Comparison of ENCODE assay signal across 9 mouse cellular contexts in the genomic region with DNA sequence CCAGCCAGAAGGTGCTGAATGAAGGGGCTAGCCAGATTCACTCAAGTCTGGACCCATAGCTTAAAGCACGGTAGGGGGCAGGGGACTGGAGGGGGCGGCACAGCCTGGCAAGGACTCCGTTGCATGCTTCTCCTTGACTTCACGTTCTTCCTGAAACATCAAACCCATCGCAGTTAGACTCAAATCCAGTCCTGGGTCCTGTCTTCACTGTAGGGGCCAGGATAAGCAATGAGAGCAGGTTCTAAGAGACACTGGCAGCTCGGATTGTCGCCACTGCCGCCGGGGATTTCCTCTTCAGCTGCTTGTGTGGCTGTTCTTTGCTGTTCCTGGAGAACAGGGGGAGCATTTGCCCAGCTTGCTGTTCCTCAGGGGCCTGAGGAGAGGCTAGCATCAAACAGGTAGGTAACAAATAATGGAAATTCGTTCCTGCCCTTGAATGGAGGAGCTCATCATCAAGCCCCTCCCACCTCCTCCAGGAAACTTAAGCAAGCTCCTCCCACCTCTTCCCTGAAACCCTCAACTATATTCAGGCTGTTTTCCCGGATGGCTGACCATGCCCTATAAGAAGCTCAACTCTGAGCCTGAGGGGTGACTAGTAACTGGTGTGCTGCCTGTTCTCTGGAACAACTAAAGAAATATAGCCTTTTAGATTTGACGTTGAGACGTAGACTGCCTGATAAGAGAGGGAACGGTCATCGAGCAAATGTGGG. TPM values are rescaled to one million over a fixed set of nuclear protein-coding genes. Genes with fewer than 3 reads are reported as not detected.
DNase-seq lines count a peak whose midpoint lies in the region; ATAC-seq and TF ChIP-seq lines count a peak whose summit lies in the region.
"Had no signal": no experiment of that assay in that cellular context is flagged by ENCODE, and none has a peak within 500 bp of the region (broad histone marks: within the 10 kb centered on the region; RNA-seq: fewer than 3 reads in every experiment).

No protein-coding gene starts in this region.

- WGBS in heart, embryonic 15.5 days: 16% methylated on average over 15 of the region's 15 CpGs
- 17% methylated on average over 15 of the region's 15 CpGs for WGBS in limb, embryonic 15.5 days
- 17% methylated on average over 15 of the region's 15 CpGs for WGBS in neural tube, embryonic 15.5 days

- TF ChIP-seq CTCF in layer of hippocampus, adult 2 months (conservative IDR thresholded peaks at IDR 0.05): no peak

- no peaks in the 10 kb centered on the region for H3K9me3 ChIP-seq in heart, embryonic 15.5 days (replicated peaks)
- H3K9me3 ChIP-seq in limb, embryonic 15.5 days: no peaks in the 10 kb centered on the region
- H3K9me3 ChIP-seq in neural tube, embryonic 15.5 days (replicated peaks): no peaks in the 10 kb centered on the region

- no peak for DNase-seq in layer of hippocampus, adult 2 months (ENCODE audit: low spot score in 2 of 2)
- no peak for DNase-seq in layer of hippocampus, postnatal 10 days (ENCODE audit: low spot score in 2 of 2)
- no peak for DNase-seq in urinary bladder, adult 18-20 months (ENCODE audit: low spot score in 2 of 2)
- no peak for DNase-seq in cerebellum, postnatal 36 days

- H3K27ac ChIP-seq in layer of hippocampus, adult 2 months: no peak overlapping the region
- H3K27ac ChIP-seq in heart, embryonic 15.5 days: no peak overlapping the region
- H3K27ac ChIP-seq in limb, embryonic 15.5 days: no peak overlapping the region
- no peak overlapping the region for H3K27ac ChIP-seq in neural tube, embryonic 15.5 days (replicated peaks)

- H3K27me3 ChIP-seq in heart, embryonic 15.5 days: no peaks in the 10 kb centered on the region
- no peaks in the 10 kb centered on the region for H3K27me3 ChIP-seq in limb, embryonic 15.5 days
- H3K27me3 ChIP-seq in neural tube, embryonic 15.5 days (replicated peaks): no peaks in the 10 kb centered on the region

- no peak; the same call in 1 of the 2 replicates for ATAC-seq in heart, embryonic 15.5 days (replicated peaks; ENCODE audit: insufficient number of reproducible peaks, insufficient read depth, low FRiP score, low read depth)
- ATAC-seq in limb, embryonic 15.5 days (ENCODE audit: insufficient number of reproducible peaks, low FRiP score, low TSS enrichment, low read depth): no peak
- ATAC-seq in neural tube, embryonic 15.5 days (ENCODE audit: low FRiP score): peak; percentile 21; the same call in 1 of the 2 replicates
- ATAC-seq in inflammation-experienced regulatory T-cells, adult 6 months: no peak

- 0 out of 2 replicates have a peak overlapping the region, but pooled peaks have one; percentile 34 for H3K9ac ChIP-seq in heart, embryonic 15.5 days
- H3K9ac ChIP-seq in limb, embryonic 15.5 days: no peak overlapping the region
- no peak overlapping the region; the same call in 1 of the 2 replicates for H3K9ac ChIP-seq in neural tube, embryonic 15.5 days (replicated peaks)

- H3K36me3 ChIP-seq in heart, embryonic 15.5 days: no peaks in the 10 kb centered on the region
- no peaks in the 10 kb centered on the region for H3K36me3 ChIP-seq in limb, embryonic 15.5 days
- H3K36me3 ChIP-seq in neural tube, embryonic 15.5 days: no peaks in the 10 kb centered on the region

- peak overlapping the region; percentile 56 for H3K4me2 ChIP-seq in heart, embryonic 15.5 days
- peak overlapping the region; percentile 44 for H3K4me2 ChIP-seq in limb, embryonic 15.5 days
- peak overlapping the region; percentile 44 for H3K4me2 ChIP-seq in neural tube, embryonic 15.5 days

- H3K4me3 ChIP-seq in layer of hippocampus, adult 2 months: peak overlapping the region; percentile 20; the same call in 1 of the 2 replicates
- H3K4me3 ChIP-seq in heart, embryonic 15.5 days: peak overlapping the region; percentile 37
- H3K4me3 ChIP-seq in limb, embryonic 15.5 days: peak overlapping the region; percentile 28
- 0 out of 2 replicates have a peak overlapping the region, but pooled peaks have one; percentile 15 for H3K4me3 ChIP-seq in neural tube, embryonic 15.5 days (replicated peaks)

- H3K4me1 ChIP-seq in heart, embryonic 15.5 days (replicated peaks): peaks cover 13% of the 10 kb centered on the region
- H3K4me1 ChIP-seq in limb, embryonic 15.5 days: peaks cover 7% of the 10 kb centered on the region; the same call in 1 of the 2 replicates
- peaks cover 11% of the 10 kb centered on the region for H3K4me1 ChIP-seq in neural tube, embryonic 15.5 days

RNA-seq across cellular contexts. Expression of a gene that starts 18.3 kb away (rescaled TPM):
- total RNA-seq in layer of hippocampus, adult 2 months (2021): not detected
- total RNA-seq in layer of hippocampus, postnatal 10 days (2021): not detected
- not detected in 2 replicates for polyA plus RNA-seq in heart, embryonic 15.5 days (2015; fragmentation: Nextera tagmentation; extraction: Ambion mirVana)
- polyA plus RNA-seq in limb, embryonic 15.5 days (2015; fragmentation: Nextera tagmentation; extraction: Ambion mirVana): not detected in 2 replicates
- polyA plus RNA-seq in neural tube, embryonic 15.5 days (2015; fragmentation: Nextera tagmentation; extraction: Ambion mirVana): not detected in 2 replicates
- polyA plus RNA-seq in inflammation-experienced regulatory T-cells, adult 6 months (2017; shearing (Covaris generic)): not detected
- polyA plus RNA-seq: large intestine, adult 2 months had no signal

RNA-seq across cellular contexts. Expression of a gene that starts 31.9 kb away (rescaled TPM):
- not detected for total RNA-seq in layer of hippocampus, adult 2 months (2021)
- not detected for total RNA-seq in layer of hippocampus, postnatal 10 days (2021)
- not detected in 2 replicates for polyA plus RNA-seq in heart, embryonic 15.5 days (2015; fragmentation: Nextera tagmentation; extraction: Ambion mirVana)
- not detected in 2 replicates for polyA plus RNA-seq in limb, embryonic 15.5 days (2015; fragmentation: Nextera tagmentation; extraction: Ambion mirVana)
- not detected in 2 replicates for polyA plus RNA-seq in neural tube, embryonic 15.5 days (2015; fragmentation: Nextera tagmentation; extraction: Ambion mirVana)
- polyA plus RNA-seq in inflammation-experienced regulatory T-cells, adult 6 months (2017; shearing (Covaris generic)): not detected
- polyA plus RNA-seq: large intestine, adult 2 months had no signal

RNA-seq across cellular contexts. Expression of a gene that starts 45.6 kb away (rescaled TPM):
- not detected for total RNA-seq in layer of hippocampus, adult 2 months (2021)
- total RNA-seq in layer of hippocampus, postnatal 10 days (2021): not detected
- polyA plus RNA-seq in heart, embryonic 15.5 days (2015; fragmentation: Nextera tagmentation; extraction: Ambion mirVana): not detected in 2 replicates
- polyA plus RNA-seq in limb, embryonic 15.5 days (2015; fragmentation: Nextera tagmentation; extraction: Ambion mirVana): not detected in 2 replicates
- not detected in 2 replicates for polyA plus RNA-seq in neural tube, embryonic 15.5 days (2015; fragmentation: Nextera tagmentation; extraction: Ambion mirVana)
- not detected for polyA plus RNA-seq in inflammation-experienced regulatory T-cells, adult 6 months (2017; shearing (Covaris generic))
- polyA plus RNA-seq: large intestine, adult 2 months had no signal
